Mouse (Mus musculus) mesoderm, embryonic 11.5 days (tissue): ENCODE data around the gene Olfr855.

Experiments used
- DNase-seq: peaks from one replicate; pipeline ENCODE4 v3.0.0-alpha.2; 2012; ENCODE audit warnings: low read depth, low spot score

Gene Olfr855

GRCm38 (mm10) chr9:19582317-19582716 lies at the start of gene Olfr855:
Gene Olfr855, plus strand, starts transcription at chr9:19582617.
- no peak for DNase-seq

GRCm38 (mm10) chr9:19540976-19541375 lies 41.4 kb upstream of the Olfr855 start, which contains the start of gene Olfr853:
Gene Olfr853, minus strand, starts transcription at chr9:19541076.
- DNase-seq, result no peak

- DNase-seq, result no peak
Measured at GRCm38 (mm10) chr9:19567282-19567681, 15.1 kb upstream of the Olfr855 start, which contains the start of gene Olfr854. Gene Olfr854, minus strand, starts transcription at chr9:19567382.

DNA sequence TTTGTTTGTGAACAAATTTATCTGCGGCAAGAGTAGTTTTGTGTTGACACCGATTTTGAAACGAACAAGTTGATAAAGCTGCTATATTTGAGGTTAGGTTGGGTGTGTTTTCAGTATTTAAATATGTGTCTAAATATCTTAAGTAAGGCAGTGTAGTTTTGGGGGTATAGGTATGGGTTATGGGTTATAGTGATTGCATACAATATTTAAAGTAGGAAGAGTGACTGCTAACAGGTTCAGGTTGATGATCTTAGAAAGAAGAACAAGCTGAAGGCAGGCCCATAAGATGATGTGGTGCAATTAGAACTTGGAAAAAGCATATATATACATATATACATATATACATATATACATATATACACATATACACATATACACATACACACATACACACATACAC lies 38.9 kb downstream of the Olfr855 start:
- DNase-seq, result no peak

DNA sequence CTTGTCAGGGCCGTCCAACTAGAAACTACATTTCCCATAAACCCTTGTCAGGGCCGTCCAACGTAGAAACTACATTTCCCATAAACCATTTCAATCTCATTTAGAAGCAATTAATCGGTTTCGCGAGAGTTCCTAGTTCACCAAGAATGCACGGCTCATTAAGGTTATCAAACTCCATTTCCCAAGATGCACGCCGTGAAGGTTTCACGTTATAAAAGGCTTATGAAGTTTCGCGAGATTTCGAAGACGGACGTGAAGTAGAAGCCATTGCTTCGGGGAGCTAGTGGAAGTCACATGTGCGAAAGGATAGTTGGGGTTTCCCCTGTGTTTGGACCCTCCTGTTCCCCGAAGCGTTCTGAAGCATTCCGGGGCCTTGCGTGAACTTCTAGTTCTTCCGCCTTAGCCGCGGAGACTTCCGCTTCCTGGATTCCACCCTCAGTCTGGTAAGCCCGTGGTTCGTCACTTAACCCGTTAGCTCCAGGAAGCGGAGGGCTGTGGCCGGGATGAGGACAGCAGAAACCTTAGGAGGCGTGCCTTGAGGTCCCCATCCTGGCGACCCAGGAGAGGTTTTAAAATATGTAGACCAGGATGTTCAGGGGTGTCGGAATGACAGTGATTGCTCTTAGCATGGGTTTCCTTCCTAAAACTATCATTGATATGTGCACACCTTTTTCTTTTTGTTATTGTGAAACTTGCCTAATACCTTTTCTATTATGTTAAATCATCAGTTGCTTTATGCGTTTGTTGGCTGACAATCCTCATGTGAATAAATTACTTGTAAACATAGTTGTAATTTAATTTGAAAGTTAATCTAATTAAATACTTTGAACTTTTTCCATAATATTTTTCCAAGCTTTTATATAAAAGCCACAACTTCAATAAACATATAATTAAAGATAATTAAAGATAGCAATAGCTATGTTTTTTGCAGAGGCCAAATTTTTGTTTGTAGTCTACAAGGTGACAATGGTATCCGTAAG lies 39.7 kb downstream of the Olfr855 start, which contains the start of gene Zfp317:
Zfp317 (plus strand) TSS at position 260 of the 980 bp plus-strand sequence.
- peak; percentile 98 for DNase-seq

GRCm38 (mm10) chr9:19629574-19629973 lies 47.2 kb downstream of the Olfr855 start:
- no peak for DNase-seq
